Mouse (Mus musculus): ENCODE measurements around the gene Uvrag.

The Uvrag gene

GRCm38 (mm10) chr7:99015419-99015818, 125.5 kb downstream of the Uvrag start:
- no peak for DNase-seq

- DNase-seq, result no peak
These were observed 126.3 kb downstream of the Uvrag start for GRCm38 (mm10) chr7:99014620-99015019.

GRCm38 (mm10) chr7:99007506-99008354, 133.2 kb downstream of the Uvrag start:
- DNase-seq, result no peak

- no peak for DNase-seq
These were observed 137.7 kb downstream of the Uvrag start for GRCm38 (mm10) chr7:99003231-99003630.

- no peak for DNase-seq
These were observed 142.2 kb downstream of the Uvrag start for GRCm38 (mm10) chr7:98998722-98999121.

- DNase-seq, result no peak
These were observed 143.2 kb downstream of the Uvrag start for GRCm38 (mm10) chr7:98997760-98998159.

- no peak for DNase-seq
These were observed 144.2 kb downstream of the Uvrag start for GRCm38 (mm10) chr7:98996791-98997190.

GRCm38 (mm10) chr7:98995126-98995727, 145.7 kb downstream of the Uvrag start:
- no peak for DNase-seq

GRCm38 (mm10) chr7:98994137-98994536, 146.8 kb downstream of the Uvrag start:
- no peak for DNase-seq

GRCm38 (mm10) chr7:98993395-98993794, 147.5 kb downstream of the Uvrag start:
- peak in 1 of 2 experiments; percentile 35 for DNase-seq

GRCm38 (mm10) chr7:98991204-98991761, 149.7 kb downstream of the Uvrag start:
- no peak for DNase-seq

GRCm38 (mm10) chr7:98990510-98990909, 150.4 kb downstream of the Uvrag start:
- no peak for DNase-seq

- no peak for DNase-seq
These were observed 153.9 kb downstream of the Uvrag start for GRCm38 (mm10) chr7:98986962-98987441.

- no peak for DNase-seq
These were observed 155.0 kb downstream of the Uvrag start for GRCm38 (mm10) chr7:98985935-98986334.

- no peak for DNase-seq
These were observed 155.5 kb downstream of the Uvrag start for GRCm38 (mm10) chr7:98985489-98985888.

- DNase-seq, result no peak
These were observed 156.6 kb downstream of the Uvrag start for GRCm38 (mm10) chr7:98984319-98984718.

GRCm38 (mm10) chr7:98983058-98983457, 157.9 kb downstream of the Uvrag start:
- no peak for DNase-seq

- DNase-seq, result no peak
These were observed 159.5 kb downstream of the Uvrag start for GRCm38 (mm10) chr7:98981423-98981822.

- no peak for DNase-seq
These were observed 164.0 kb downstream of the Uvrag start for GRCm38 (mm10) chr7:98976839-98977457.

GRCm38 (mm10) chr7:98974590-98974989, 166.4 kb downstream of the Uvrag start:
- DNase-seq, result no peak

- DNase-seq, result no peak
These were observed 170.2 kb downstream of the Uvrag start for GRCm38 (mm10) chr7:98970721-98971120.

- DNase-seq, result no peak
These were observed 172.1 kb downstream of the Uvrag start for GRCm38 (mm10) chr7:98968741-98969395.
